Mouse (Mus musculus): ENCODE measurements at regions not wholly inside any gene's neighbourhood (a gene's known extent, or its start where the extent isn't known, plus 50 kb on each side); places are given as distances from the start of the nearest gene placed in this dataset.

DNA sequence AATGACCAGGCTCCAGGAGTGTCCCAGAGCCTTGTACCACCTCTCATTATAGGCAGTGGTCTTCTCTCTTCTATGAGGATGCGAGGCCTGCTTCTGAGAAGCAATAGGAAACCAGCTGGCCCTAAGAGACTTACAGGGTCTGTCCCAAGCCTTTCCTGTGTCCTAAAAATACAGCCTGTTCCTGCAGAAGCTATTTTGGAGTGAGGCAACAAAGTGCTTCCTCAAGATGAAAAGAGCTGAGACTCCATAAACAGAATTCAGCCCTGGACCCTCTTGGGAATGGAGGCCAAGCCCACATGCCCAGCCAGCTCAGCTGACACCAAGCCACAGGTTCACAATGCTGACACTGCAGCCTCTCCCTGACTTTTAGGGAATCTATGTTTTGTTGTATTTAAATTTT lies 86.3 kb downstream of the Dll1 start:
- Histone ChIP-seq H3K36me3 (ENCODE audit: control insufficient read depth, insufficient read depth, low read length) (no peaks in the 10 kb centered on the region), H3K4me1 (ENCODE audit: control insufficient read depth, insufficient read depth, low read length) (no peaks in the 10 kb centered on the region), H3K27ac (ENCODE audit: insufficient read depth, low read depth, low read length) (no peak overlapping the region), H3K4me3 (ENCODE audit: insufficient read depth, low read depth, low read length) (no peak overlapping the region), H3K27me3 (replicated peaks; ENCODE audit: control insufficient read depth, insufficient read depth, low read length) (no peaks in the 10 kb centered on the region)
- 78% methylated on average over 1 of the region's 1 CpGs for WGBS
- no peak for DNase-seq
- no peak for TF ChIP-seq CTCF (conservative IDR thresholded peaks at IDR 0.05; ENCODE audit: insufficient read depth, insufficient read length, low read depth, low read length)
- TF ChIP-seq POLR2A (IDR thresholded peaks at IDR 0.05; ENCODE audit: low read depth, low read length) = no peak

DNA sequence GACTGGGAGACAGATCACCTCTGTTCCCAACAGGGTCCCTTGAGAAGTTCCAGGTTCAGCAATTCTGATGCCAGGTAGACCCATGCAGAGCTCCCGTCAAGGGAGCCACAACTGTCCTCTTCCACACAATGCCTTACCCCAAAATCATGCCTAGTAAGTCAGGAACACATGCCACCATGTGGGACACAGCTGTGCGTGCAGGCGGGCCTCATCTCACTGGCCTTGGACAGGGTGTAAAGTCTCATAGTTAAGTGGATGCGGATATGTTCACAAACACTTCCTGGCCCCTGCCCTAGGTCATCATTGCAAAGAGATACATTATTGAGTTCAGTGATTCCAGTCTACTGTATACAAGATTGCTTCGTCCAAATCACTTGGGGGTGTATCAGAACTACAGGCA lies 87.6 kb downstream of the Dll1 start:
- Histone ChIP-seq H3K4me3 (ENCODE audit: insufficient read depth, low read depth, low read length) (no peak overlapping the region), H3K36me3 (ENCODE audit: control insufficient read depth, insufficient read depth, low read length) (no peaks in the 10 kb centered on the region), H3K27ac (ENCODE audit: insufficient read depth, low read depth, low read length) (no peak overlapping the region), H3K27me3 (replicated peaks; ENCODE audit: control insufficient read depth, insufficient read depth, low read length) (no peaks in the 10 kb centered on the region), H3K4me1 (ENCODE audit: control insufficient read depth, insufficient read depth, low read length) (peaks cover 4% of the 10 kb centered on the region; the same call in 1 of the 2 replicates)
- WGBS = 88% methylated on average over 5 of the region's 5 CpGs
- no peak for DNase-seq
- TF ChIP-seq CTCF (conservative IDR thresholded peaks at IDR 0.05; ENCODE audit: insufficient read depth, insufficient read length, low read depth, low read length) (no peak), POLR2A (IDR thresholded peaks at IDR 0.05; ENCODE audit: low read depth, low read length) (no peak)

DNA sequence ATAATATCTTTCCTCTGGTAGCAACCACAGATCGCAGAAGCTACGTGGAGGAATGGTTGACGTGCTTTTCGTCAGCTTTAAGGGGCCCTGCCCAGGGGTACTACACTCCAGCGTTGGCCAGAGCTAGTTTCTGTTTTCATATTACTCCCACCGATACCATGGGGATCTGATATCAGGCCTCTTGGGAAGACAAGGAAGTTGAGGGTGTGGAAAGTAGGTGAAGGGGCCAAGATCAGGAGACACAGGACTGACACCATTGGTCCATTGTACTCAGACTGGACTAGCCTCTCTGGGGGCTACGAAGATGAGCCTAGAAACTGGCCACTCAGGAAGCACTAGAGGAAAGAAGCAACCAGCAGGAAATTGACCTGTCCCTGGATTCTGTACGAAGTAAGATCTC lies 88.0 kb downstream of the Dll1 start:
- no peaks in the 10 kb centered on the region for H3K36me3 ChIP-seq (ENCODE audit: control insufficient read depth, insufficient read depth, low read length)
- no peak for DNase-seq
- no peak overlapping the region for H3K4me3 ChIP-seq (ENCODE audit: insufficient read depth, low read depth, low read length)
- TF ChIP-seq CTCF (conservative IDR thresholded peaks at IDR 0.05; ENCODE audit: insufficient read depth, insufficient read length, low read depth, low read length) (no peak), POLR2A (IDR thresholded peaks at IDR 0.05; ENCODE audit: low read depth, low read length) (no peak)
- H3K27me3 ChIP-seq (replicated peaks; ENCODE audit: control insufficient read depth, insufficient read depth, low read length) = no peaks in the 10 kb centered on the region
- H3K27ac ChIP-seq (ENCODE audit: insufficient read depth, low read depth, low read length) = no peak overlapping the region
- peaks cover 4% of the 10 kb centered on the region; the same call in 1 of the 2 replicates for H3K4me1 ChIP-seq (ENCODE audit: control insufficient read depth, insufficient read depth, low read length)
- 79% methylated on average over 8 of the region's 8 CpGs for WGBS

DNA sequence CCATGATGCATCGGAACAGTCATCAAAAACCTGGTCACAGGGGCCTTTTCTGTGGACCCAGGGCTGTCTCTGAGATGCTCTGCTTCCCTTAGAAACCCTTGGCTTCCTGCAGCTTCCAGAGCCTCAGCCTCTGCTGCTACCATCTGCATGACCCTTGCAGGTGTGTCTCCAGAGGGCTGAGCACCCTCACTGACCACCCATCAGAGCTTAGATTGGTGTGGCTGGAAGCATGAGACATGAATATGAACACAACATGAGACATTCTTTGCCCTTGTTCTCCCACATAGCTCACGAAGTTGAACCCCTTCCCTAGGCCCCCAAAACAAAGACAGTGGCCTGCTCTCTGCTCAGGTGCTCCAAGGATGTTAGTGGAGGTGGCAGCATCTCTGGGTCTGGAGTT lies 90.1 kb downstream of the Dll1 start:
- no peaks in the 10 kb centered on the region for H3K36me3 ChIP-seq (ENCODE audit: control insufficient read depth, insufficient read depth, low read length)
- H3K27ac ChIP-seq (ENCODE audit: insufficient read depth, low read depth, low read length) = no peak overlapping the region
- DNase-seq = no peak
- no peaks in the 10 kb centered on the region for H3K27me3 ChIP-seq (replicated peaks; ENCODE audit: control insufficient read depth, insufficient read depth, low read length)
- H3K4me1 ChIP-seq (ENCODE audit: control insufficient read depth, insufficient read depth, low read length) = peaks cover 4% of the 10 kb centered on the region; the same call in 1 of the 2 replicates
- TF ChIP-seq CTCF (conservative IDR thresholded peaks at IDR 0.05; ENCODE audit: insufficient read depth, insufficient read length, low read depth, low read length) (no peak), POLR2A (IDR thresholded peaks at IDR 0.05; ENCODE audit: low read depth, low read length) (no peak)
- H3K4me3 ChIP-seq (ENCODE audit: insufficient read depth, low read depth, low read length) = no peak overlapping the region
- WGBS = 93% methylated on average over 2 of the region's 2 CpGs

DNA sequence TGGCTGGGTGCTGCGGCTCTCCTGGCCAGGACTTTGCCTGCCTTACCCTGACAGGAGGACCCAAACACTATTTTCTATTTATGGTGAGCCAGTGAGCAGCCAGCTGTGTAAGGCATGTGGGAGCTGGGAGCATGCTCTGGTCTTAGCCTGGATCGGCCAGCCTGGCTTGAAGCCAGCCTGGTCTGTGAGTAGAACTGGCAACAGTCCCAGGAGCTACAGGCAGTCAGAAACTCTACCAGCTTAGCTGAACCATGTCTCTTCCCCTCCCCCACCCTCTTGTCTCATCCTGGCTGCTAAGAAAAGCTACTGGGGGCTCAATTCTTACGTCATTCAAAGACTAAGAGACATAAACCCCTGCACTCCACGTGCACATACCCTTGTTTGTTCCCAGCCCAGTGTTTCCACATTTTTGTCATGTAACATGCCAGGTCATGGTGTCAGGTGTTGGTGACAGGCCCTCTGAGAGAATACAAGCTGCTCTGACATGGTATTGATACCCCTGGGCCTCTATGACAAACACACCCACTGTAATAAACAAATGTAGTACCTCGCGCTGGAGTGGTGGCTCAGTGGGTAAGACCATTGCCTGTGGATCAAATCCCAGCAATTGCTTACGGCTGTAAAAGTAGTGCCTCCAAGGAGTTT lies 91.2 kb downstream of the Dll1 start:
- WGBS = 36% methylated on average over 7 of the region's 7 CpGs
- Histone ChIP-seq H3K4me1 (ENCODE audit: control insufficient read depth, insufficient read depth, low read length) (peaks cover 4% of the 10 kb centered on the region; the same call in 1 of the 2 replicates), H3K27ac (ENCODE audit: insufficient read depth, low read depth, low read length) (no peak overlapping the region), H3K36me3 (ENCODE audit: control insufficient read depth, insufficient read depth, low read length) (no peaks in the 10 kb centered on the region), H3K4me3 (ENCODE audit: insufficient read depth, low read depth, low read length) (no peak overlapping the region), H3K27me3 (replicated peaks; ENCODE audit: control insufficient read depth, insufficient read depth, low read length) (no peaks in the 10 kb centered on the region)
- DNase-seq = peak; percentile 96
- TF ChIP-seq POLR2A (IDR thresholded peaks at IDR 0.05; ENCODE audit: low read depth, low read length) = no peak
- no peak for TF ChIP-seq CTCF (conservative IDR thresholded peaks at IDR 0.05; ENCODE audit: insufficient read depth, insufficient read length, low read depth, low read length)

DNA sequence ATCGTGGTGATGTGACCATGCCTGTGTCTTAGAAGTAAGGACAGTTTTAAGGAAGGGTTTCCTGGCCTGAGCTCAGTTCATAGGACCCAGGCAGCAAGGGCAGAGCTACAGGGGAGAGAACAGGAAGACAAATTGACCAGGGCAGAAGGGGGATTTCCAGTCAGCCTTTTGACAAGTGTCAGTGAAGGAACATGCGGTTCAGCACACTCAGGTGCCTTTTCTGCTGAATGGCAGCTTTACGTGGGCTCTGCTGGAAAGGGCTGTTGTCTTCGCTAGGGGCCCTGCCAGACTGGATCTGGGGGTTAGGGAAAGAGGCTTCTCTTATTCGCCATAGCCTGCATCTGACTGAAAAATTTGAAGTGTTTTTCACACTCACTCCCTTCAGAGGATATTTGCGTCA lies 106.8 kb downstream of the Dll1 start:
- Histone ChIP-seq H3K36me3 (ENCODE audit: control insufficient read depth, insufficient read depth, low read length) (no peaks in the 10 kb centered on the region), H3K27ac (ENCODE audit: insufficient read depth, low read depth, low read length) (no peak overlapping the region), H3K4me1 (ENCODE audit: control insufficient read depth, insufficient read depth, low read length) (no peaks in the 10 kb centered on the region), H3K4me3 (ENCODE audit: insufficient read depth, low read depth, low read length) (no peak overlapping the region), H3K27me3 (replicated peaks; ENCODE audit: control insufficient read depth, insufficient read depth, low read length) (no peaks in the 10 kb centered on the region)
- DNase-seq = no peak
- 66% methylated on average over 6 of the region's 6 CpGs for WGBS
- no peak for TF ChIP-seq POLR2A (IDR thresholded peaks at IDR 0.05; ENCODE audit: low read depth, low read length)
- no peak for TF ChIP-seq CTCF (conservative IDR thresholded peaks at IDR 0.05; ENCODE audit: insufficient read depth, insufficient read length, low read depth, low read length)

DNA sequence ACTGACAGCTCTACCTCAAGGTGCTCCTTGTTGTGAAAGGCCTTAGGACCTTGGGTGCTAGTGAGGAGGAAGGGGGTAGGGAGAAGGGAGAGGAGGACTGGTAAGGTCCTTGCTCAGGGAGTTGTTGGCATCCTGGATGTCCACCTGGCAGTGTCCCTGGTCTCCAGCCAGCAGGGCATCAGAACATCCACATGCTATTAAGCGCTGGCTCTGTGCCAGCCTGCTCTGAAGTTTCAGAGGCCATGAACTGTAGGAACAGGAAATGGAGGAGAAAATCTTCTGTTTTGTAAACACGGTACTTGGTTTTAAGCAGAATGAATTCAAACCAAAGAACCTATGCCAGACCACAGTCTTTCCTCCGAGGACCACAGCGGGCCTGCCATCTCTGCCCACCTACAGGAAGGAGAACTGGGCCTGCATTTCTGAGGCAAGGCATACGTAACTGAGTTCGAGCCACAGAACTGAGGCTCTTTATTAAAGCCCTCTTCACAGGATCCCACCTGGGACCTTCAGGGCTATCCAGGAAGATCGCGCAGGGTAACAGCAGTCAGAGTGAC lies 107.5 kb downstream of the Dll1 start:
- Histone ChIP-seq H3K36me3 (ENCODE audit: control insufficient read depth, insufficient read depth, low read length) (no peaks in the 10 kb centered on the region), H3K27ac (ENCODE audit: insufficient read depth, low read depth, low read length) (no peak overlapping the region), H3K4me1 (ENCODE audit: control insufficient read depth, insufficient read depth, low read length) (no peaks in the 10 kb centered on the region), H3K27me3 (replicated peaks; ENCODE audit: control insufficient read depth, insufficient read depth, low read length) (no peaks in the 10 kb centered on the region), H3K4me3 (ENCODE audit: insufficient read depth, low read depth, low read length) (no peak overlapping the region)
- TF ChIP-seq POLR2A (IDR thresholded peaks at IDR 0.05; ENCODE audit: low read depth, low read length) (no peak), CTCF (conservative IDR thresholded peaks at IDR 0.05; ENCODE audit: insufficient read depth, insufficient read length, low read depth, low read length) (no peak)
- DNase-seq = peak; percentile 34
- WGBS = 69% methylated on average over 8 of the region's 8 CpGs

Measured in kidney, adult 2 months (tissue).